Mouse (Mus musculus): ENCODE results near the gene Lctl.
"Not testable (repeated sequence)": the region's sequence is repeated elsewhere in the genome, so short reads cannot be mapped to it uniquely, and the experiment has no call there.

Lctl gene

DNA sequence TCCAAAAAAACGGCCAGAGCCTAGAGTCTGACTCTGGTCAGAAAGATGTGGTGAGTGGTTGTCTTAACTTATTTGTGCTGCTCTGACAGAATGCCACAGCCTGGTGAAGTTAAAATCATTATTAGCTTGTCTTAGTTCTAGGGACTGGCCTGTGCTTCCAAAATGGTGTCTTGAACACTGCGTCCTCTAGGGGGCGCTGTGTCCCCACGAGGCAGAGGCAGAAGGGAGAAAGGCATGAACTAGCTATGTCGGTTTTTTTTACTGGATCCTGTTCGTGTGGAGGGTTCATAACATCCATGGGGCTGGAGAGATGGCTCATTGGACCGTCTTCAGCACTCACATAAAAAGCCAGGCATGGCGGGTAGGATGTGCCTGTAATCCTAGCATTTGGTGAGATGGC lies 3.0 kb downstream of the Lctl start:
- DNase-seq (ENCODE audit: low read depth) = peak; percentile 76

DNA sequence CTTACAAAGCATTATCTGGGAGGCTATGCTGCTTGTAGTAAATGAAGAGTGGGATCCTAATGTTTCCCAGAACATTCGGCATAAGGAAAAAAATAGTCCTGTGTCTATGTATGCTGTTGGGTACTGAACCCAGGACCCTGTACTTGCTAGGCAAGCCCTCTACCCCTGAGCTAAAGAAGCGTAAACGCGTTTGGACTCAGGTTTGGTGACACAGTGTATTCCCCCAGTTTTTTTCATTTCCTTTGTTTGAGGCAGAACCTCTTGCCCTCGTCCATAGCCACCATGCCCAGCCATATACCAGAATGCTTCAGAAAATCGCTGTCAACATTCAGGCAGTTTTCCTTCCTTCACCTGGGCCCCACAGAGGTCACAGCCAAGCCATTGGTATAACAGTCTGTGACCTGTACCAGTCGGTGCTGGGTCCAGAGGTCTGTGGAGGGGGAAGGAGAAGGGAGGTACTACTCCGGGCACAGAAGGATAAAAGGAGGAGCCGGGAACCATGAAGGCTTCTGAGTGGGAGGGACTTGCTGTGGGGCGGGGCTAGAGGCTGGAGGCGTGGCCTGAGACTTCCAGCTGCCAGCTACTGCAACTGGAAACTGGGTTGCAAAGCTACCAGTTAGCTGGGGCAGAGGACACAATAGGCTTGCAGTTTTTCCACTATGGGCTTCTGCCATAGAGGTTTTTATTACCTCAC lies 3.8 kb downstream of the Lctl start:
- peak; percentile 50 for DNase-seq (ENCODE audit: low read depth)

GRCm38 (mm10) chr9:64122601-64123000 lies 5.7 kb downstream of the Lctl start:
- DNase-seq (ENCODE audit: low read depth) = no peak

DNA sequence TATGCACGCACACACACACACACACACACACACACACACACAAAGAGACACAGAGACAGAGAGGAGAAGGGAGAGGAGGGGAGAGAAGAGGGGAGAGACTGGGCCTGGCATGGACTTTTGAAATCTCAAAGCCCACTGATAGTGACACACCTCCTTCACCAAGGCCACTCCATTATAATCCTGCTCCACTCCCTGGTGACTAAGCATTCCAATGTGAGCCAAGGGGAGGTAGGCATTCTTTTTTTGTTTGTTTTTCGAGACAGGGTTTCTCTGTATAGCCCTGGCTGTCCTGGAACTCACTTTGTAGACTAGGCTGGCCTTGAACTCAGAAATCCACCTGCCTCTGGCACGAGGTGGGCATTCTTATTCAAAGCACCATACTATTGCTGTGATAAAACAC lies 7.9 kb downstream of the Lctl start:
- DNase-seq (ENCODE audit: low read depth) = not testable (repeated sequence)

GRCm38 (mm10) chr9:64125307-64125706 lies 8.4 kb downstream of the Lctl start:
- DNase-seq (ENCODE audit: low read depth) = no peak

GRCm38 (mm10) chr9:64126121-64126520 lies 9.2 kb downstream of the Lctl start:
- no peak for DNase-seq (ENCODE audit: low read depth)

GRCm38 (mm10) chr9:64131623-64132022 lies 14.7 kb downstream of the Lctl start:
- DNase-seq (ENCODE audit: low read depth) = no peak

- peak; percentile 28 for DNase-seq (ENCODE audit: low read depth)
Measured at GRCm38 (mm10) chr9:64138896-64139295, 21.9 kb downstream of the Lctl start.

- DNase-seq (ENCODE audit: low read depth) = no peak
Measured at GRCm38 (mm10) chr9:64139879-64140278, 22.9 kb downstream of the Lctl start.

- no peak for DNase-seq (ENCODE audit: low read depth)
Measured at GRCm38 (mm10) chr9:64156641-64157040, 39.7 kb downstream of the Lctl start.

GRCm38 (mm10) chr9:64160471-64160870 lies 43.5 kb downstream of the Lctl start:
- no peak for DNase-seq (ENCODE audit: low read depth)

DNA sequence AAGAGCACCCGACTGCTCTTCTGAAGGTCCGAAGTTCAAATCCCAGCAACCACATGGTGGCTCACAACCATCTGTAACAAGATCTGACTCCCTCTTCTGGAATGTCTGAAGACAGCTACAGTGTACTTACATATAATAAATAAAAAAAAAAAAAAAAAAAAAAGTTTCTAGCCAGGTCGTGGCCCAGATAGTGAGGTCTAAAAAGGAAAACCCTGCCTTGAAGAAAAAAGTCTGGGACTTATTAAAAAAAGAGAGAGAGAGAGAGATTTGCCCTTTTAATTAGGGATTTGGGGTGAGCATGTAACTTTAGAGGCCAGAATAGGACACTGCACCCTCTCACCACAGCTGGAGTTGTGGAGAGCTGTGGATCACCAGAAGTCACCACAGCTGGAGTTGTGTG lies 53.0 kb downstream of the Lctl start:
- not testable (repeated sequence) for DNase-seq (ENCODE audit: low read depth)

DNA sequence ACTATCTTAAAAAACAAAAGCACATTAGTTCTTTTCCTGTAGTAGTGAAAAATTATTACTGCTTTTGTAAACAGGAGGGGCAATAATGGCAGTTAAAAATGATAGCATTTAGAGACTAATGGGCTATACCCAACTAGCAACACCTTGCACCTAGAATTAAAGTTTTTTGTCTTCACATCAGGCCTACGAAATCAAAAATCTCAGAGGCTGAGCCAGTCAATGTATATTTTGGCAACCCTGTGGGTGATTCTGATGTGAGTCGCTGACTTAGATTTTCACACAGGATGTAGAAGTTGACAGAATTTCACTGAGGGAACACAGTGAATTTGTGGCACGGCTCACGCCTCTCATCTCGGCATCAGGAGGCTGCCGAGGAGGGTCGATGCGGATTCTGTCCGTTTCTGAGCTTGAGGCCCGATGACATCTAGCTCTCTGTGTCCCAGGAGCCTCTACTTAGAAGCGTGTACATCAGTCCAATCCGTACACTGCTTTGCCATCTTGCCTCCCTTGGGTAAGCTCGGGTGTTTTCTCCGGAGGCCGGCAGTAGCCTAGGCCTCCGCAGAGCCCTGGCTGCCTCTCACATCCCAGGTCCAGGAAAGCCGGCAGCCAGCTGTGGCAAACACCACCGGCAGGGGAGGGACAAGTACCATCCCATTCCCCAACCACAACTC lies 55.3 kb downstream of the Lctl start:
- DNase-seq (ENCODE audit: low read depth) = no peak

GRCm38 (mm10) chr9:64172816-64173665 lies 56.1 kb downstream of the Lctl start, which contains the start of the genes Zwilch and Rpl4:
Gene Zwilch (minus strand): TSS chr9:64173104.
Gene Rpl4 (plus strand): TSS chr9:64173375.
- peak; percentile 78 for DNase-seq (ENCODE audit: low read depth)

DNA sequence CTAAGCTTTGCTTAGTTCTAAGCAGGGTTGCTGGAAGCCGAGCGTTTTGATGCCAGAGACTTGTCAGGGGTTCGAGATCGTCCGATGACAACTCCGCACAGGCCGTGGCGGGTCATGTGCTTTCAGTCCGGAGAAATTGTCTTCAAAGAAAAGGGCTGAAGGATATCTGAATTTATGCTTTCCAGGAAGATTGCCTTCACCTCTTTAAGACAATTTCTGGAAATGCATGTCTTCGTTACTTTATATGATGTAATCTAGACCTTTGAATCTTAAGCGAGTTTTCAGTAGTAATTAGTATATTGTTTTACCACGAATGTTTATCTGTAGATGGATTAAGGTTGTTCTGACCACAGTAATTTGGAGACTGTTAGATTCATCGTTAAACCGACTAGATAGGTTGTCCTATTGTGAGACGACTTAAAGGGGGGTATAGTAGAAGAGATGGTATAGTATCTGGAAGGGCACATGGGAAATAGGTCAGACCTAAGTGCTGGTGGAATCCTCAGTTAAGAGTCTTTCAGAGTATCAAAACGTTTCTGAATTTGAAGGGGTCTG lies 56.8 kb downstream of the Lctl start:
- no peak for DNase-seq (ENCODE audit: low read depth)

- DNase-seq (ENCODE audit: low read depth) = no peak
Measured at GRCm38 (mm10) chr9:64174341-64174740, 57.4 kb downstream of the Lctl start.

GRCm38 (mm10) chr9:64174766-64175165 lies 57.8 kb downstream of the Lctl start:
- no peak for DNase-seq (ENCODE audit: low read depth)

- no peak for DNase-seq (ENCODE audit: low read depth)
Measured at GRCm38 (mm10) chr9:64175378-64175777, 58.4 kb downstream of the Lctl start.

- DNase-seq (ENCODE audit: low read depth) = no peak
Measured at GRCm38 (mm10) chr9:64178610-64178973, 61.6 kb downstream of the Lctl start.

DNA sequence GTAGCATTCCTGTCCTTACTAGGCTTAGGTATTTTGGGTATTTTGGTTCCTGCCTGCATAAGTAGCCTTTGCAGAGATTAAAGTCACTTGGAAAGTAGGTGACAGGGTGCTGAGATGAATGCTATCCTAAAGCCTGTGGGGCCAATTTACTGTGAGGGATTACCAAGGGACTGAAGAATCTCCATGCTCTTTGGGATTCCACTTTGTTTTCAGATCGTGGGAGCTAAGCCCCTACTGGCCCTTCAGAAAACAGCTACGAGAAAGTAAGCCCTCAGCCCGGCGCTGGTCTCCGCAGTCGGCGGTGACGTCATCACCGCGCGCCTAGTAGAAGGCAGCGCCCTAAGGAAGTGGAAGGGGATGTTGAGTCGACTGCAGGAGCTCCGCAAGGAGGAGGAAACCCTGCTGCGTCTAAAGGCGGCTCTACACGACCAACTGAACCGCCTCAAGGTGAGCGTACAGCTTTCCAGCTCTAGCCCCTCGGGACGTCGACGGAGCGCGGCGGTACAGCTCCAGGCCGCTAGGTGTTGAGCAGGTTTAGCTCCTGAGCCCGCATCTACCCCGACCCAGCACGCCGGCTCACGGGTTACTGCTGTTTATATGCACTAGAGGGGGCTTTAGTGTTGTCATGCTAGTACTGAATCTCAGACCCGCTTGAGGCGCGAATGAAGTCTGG lies 62.2 kb downstream of the Lctl start, which contains the start of gene Snapc5:
Snapc5 (plus strand) TSS at position 301 of the 673 bp plus-strand sequence.
- DNase-seq (ENCODE audit: low read depth) = peak; percentile 92

GRCm38 (mm10) chr9:64183295-64183694 lies 66.3 kb downstream of the Lctl start:
- not testable (repeated sequence) for DNase-seq (ENCODE audit: low read depth)

Measured in c-Kit-positive CD71-positive TER-119-negative erythroid progenitor cells, embryonic 14.5 days (primary cell).